7 mouse cellular contexts compared by ENCODE assay signal in the genomic region with DNA sequence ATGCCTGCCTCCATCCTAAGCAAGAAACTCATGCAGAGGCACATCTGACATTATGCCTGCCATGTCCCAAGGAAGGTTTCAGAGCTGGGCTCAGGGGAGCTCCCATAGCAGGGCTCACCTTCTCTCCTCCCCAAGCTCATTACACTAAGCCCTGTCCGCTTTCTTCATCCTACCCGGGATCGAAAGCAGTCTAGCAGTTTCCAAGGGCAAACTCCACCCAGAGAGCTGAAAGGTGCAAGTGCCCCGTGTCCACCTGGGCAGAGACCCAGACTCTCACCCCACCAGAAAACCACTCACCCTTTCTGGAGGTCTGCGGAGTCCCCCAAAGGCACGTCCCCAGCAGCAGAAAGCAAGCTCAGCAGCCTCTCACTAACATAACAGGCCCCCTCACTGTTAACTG. TPM values are rescaled to one million over a fixed set of nuclear protein-coding genes. Genes with fewer than 3 reads are reported as not detected.
DNase-seq lines count a peak whose midpoint lies in the region; ATAC-seq and TF ChIP-seq lines count a peak whose summit lies in the region.

No protein-coding gene starts in this region.

- 27% methylated on average over 6 of the region's 6 CpGs for WGBS in liver, adult 2 months
- WGBS in hindbrain, embryonic 10.5 days = 88% methylated on average over 6 of the region's 6 CpGs
- whole genome bisulfite sequencing in limb, embryonic 15.5 days = 73% methylated on average over 6 of the region's 6 CpGs
- WGBS in stomach, embryonic 14.5 days = 78% methylated on average over 6 of the region's 6 CpGs

- TF ChIP-seq CTCF in liver, adult 2 months (IDR thresholded peaks at IDR 0.05; ENCODE audit: low read depth, low read length) = 0 out of 2 replicates have a peak, but pooled peaks have one; percentile 0

- H3K27me3 ChIP-seq in liver, adult 2 months (ENCODE audit: control insufficient read depth, insufficient read depth, low read length) = no peaks in the 10 kb centered on the region
- H3K27me3 ChIP-seq in hindbrain, embryonic 10.5 days (ENCODE audit: insufficient read depth, poor library complexity, severe bottlenecking) = no peaks in the 10 kb centered on the region
- H3K27me3 ChIP-seq in limb, embryonic 15.5 days = no peaks in the 10 kb centered on the region
- H3K27me3 ChIP-seq in stomach, embryonic 14.5 days (ENCODE audit: control insufficient read depth, insufficient read depth, low read length) = no peaks in the 10 kb centered on the region

- peak overlapping the region; percentile 76 for H3K9ac ChIP-seq in liver, adult 2 months (ENCODE audit: low read depth, low read length)
- no peak overlapping the region for H3K9ac ChIP-seq in limb, embryonic 15.5 days
- 0 out of 2 replicates have a peak overlapping the region, but pooled peaks have one; percentile 14 for H3K9ac ChIP-seq in stomach, embryonic 14.5 days (replicated peaks; ENCODE audit: low read depth, low read length)

- H3K36me3 ChIP-seq in liver, adult 2 months (ENCODE audit: control insufficient read depth, insufficient read depth, low read length) = no peaks in the 10 kb centered on the region
- peaks cover 24% of the 10 kb centered on the region for H3K36me3 ChIP-seq in hindbrain, embryonic 10.5 days
- H3K36me3 ChIP-seq in limb, embryonic 15.5 days = peaks cover 11% of the 10 kb centered on the region; the same call in 1 of the 2 replicates
- peaks cover 6% of the 10 kb centered on the region; the same call in 1 of the 2 replicates for H3K36me3 ChIP-seq in stomach, embryonic 14.5 days (ENCODE audit: control insufficient read depth, insufficient read depth, low read length)

- H3K79me2 ChIP-seq in liver, adult 2 months (ENCODE audit: control insufficient read depth, insufficient read depth, low read length) = peaks cover 54% of the 10 kb centered on the region

- H3K4me1 ChIP-seq in liver, adult 2 months (ENCODE audit: control insufficient read depth, insufficient read depth, low read length) = peaks cover 46% of the 10 kb centered on the region
- H3K4me1 ChIP-seq in hindbrain, embryonic 10.5 days (replicated peaks) = peaks cover 83% of the 10 kb centered on the region
- peaks cover 52% of the 10 kb centered on the region for H3K4me1 ChIP-seq in limb, embryonic 15.5 days
- H3K4me1 ChIP-seq in stomach, embryonic 14.5 days (ENCODE audit: control insufficient read depth, insufficient read depth, low read length) = peaks cover 33% of the 10 kb centered on the region

- peak overlapping the region; percentile 97 for H3K27ac ChIP-seq in liver, adult 2 months (replicated peaks; ENCODE audit: insufficient read depth, low read depth, low read length)
- H3K27ac ChIP-seq in hindbrain, embryonic 10.5 days = no peak overlapping the region
- no peak overlapping the region for H3K27ac ChIP-seq in limb, embryonic 15.5 days
- H3K27ac ChIP-seq in stomach, embryonic 14.5 days (ENCODE audit: low read length) = no peak overlapping the region

- peak overlapping the region; percentile 79; the same call in 1 of the 2 replicates for H3K4me2 ChIP-seq in limb, embryonic 15.5 days
- peak overlapping the region; percentile 61 for H3K4me2 ChIP-seq in stomach, embryonic 14.5 days (replicated peaks; ENCODE audit: low read depth, low read length)

- H3K4me3 ChIP-seq in liver, adult 2 months (ENCODE audit: insufficient read depth, low read depth, low read length) = peak overlapping the region; percentile 31
- peak overlapping the region; percentile 97 for H3K4me3 ChIP-seq in hindbrain, embryonic 10.5 days
- H3K4me3 ChIP-seq in limb, embryonic 15.5 days = peak overlapping the region; percentile 93; the same call in 1 of the 2 replicates
- H3K4me3 ChIP-seq in stomach, embryonic 14.5 days (ENCODE audit: low read depth, low read length) = no peak overlapping the region

- 0 out of 2 replicates have a peak, but pooled peaks have one; percentile 8 for TF ChIP-seq POLR2A in liver, adult 2 months (IDR thresholded peaks at IDR 0.05; ENCODE audit: extremely low read depth, insufficient read depth, low read length)

- DNase-seq in liver, adult 2 months (ENCODE audit: extremely low read depth, low read depth, low spot score) = peak; percentile 76
- DNase-seq in liver = no peak
- DNase-seq in hindbrain, embryonic 10.5 days (ENCODE audit: low spot score) = no peak
- DNase-seq in lung, postnatal 10 days = no peak
- no peak for DNase-seq in gastrocnemius, postnatal 4 days (ENCODE audit: low spot score in 2 of 2)

- no peak for ATAC-seq in limb, embryonic 15.5 days (ENCODE audit: insufficient number of reproducible peaks, low FRiP score, low TSS enrichment, low read depth)
- no peak for ATAC-seq in stomach, embryonic 14.5 days (ENCODE audit: insufficient number of reproducible peaks, insufficient read depth, low FRiP score, low read depth)

- no peaks in the 10 kb centered on the region for H3K9me3 ChIP-seq in hindbrain, embryonic 10.5 days
- H3K9me3 ChIP-seq in limb, embryonic 15.5 days = no peaks in the 10 kb centered on the region
- no peaks in the 10 kb centered on the region for H3K9me3 ChIP-seq in stomach, embryonic 14.5 days (ENCODE audit: control insufficient read depth, low read depth, low read length)

RNA-seq across cellular contexts. Expression of gene Nsun2, which starts 2.6 kb away (rescaled TPM):
- 74.1 and 81.0 TPM in 2 replicates for total RNA-seq in liver, adult 2 months (2014; rRNA removed)
- 40.5 and 48.3 TPM in 2 replicates for polyA plus RNA-seq in liver, adult 2 months (2012; rRNA removed)
- polyA plus RNA-seq in hindbrain, embryonic 10.5 days (2016; fragmentation: Nextera tagmentation; extraction: Ambion mirVana) = 98.7 and 141 TPM in 2 replicates
- 132 and 136 TPM in 2 replicates for polyA plus RNA-seq in limb, embryonic 15.5 days (2015; fragmentation: Nextera tagmentation; extraction: Ambion mirVana)
- 110 and 116 TPM in 2 replicates for polyA plus RNA-seq in stomach, embryonic 14.5 days (2014; fragmentation: Nextera tagmentation; extraction: Ambion mirVana)
- 10 to 100 TPM; 49.5 to 50.7 TPM for total RNA-seq in gastrocnemius, postnatal 4 days (2021)

RNA-seq across cellular contexts. Expression of gene Tent4a, which starts 3.5 kb away (rescaled TPM):
- 8.7 and 8.9 TPM in 2 replicates for total RNA-seq in liver, adult 2 months (2014; rRNA removed)
- 9.9 and 11.0 TPM in 2 replicates for polyA plus RNA-seq in liver, adult 2 months (2012; rRNA removed)
- polyA plus RNA-seq in hindbrain, embryonic 10.5 days (2016; fragmentation: Nextera tagmentation; extraction: Ambion mirVana) = 4.8 TPM in 2 replicates
- 4.9 and 6.2 TPM in 2 replicates for polyA plus RNA-seq in limb, embryonic 15.5 days (2015; fragmentation: Nextera tagmentation; extraction: Ambion mirVana)
- polyA plus RNA-seq in stomach, embryonic 14.5 days (2014; fragmentation: Nextera tagmentation; extraction: Ambion mirVana) = 7.9 and 8.8 TPM in 2 replicates
- total RNA-seq in gastrocnemius, postnatal 4 days (2021) = 10 to 100 TPM; 19.0 to 21.9 TPM
